Comparison of ENCODE assay signal across 8 mouse cellular contexts in the genomic region with DNA sequence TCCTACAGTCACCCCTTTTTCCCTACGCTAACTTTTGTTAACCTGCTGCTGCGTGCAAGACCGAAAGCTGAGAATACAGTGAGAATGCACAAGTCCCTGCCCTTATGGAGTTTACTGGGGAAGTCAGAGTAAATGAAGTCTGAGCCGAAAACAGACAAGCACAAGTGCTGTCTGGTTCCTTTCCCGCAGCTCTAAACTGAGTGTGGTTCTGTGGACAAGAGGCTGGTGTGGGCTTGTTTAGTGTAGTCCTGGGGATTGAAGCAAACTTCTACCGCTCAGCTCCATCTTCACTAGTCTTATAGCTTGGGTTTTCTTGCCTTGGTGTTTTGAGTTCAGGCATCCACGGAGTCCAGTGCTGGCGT. TPM values are rescaled to one million over a fixed set of nuclear protein-coding genes. Genes with fewer than 3 reads are reported as not detected.
DNase-seq lines count a peak whose midpoint lies in the region; ATAC-seq and TF ChIP-seq lines count a peak whose summit lies in the region.

No protein-coding gene starts in this region.

- peak overlapping the region; percentile 98 for H3K27ac ChIP-seq in heart, postnatal 0 days (ENCODE audit: low read depth)
- H3K27ac ChIP-seq in bone marrow, adult 2 months (ENCODE audit: control insufficient read depth, insufficient read depth, low read depth, low read length, poor library complexity): peak overlapping the region; percentile 80
- H3K27ac ChIP-seq in hindbrain, embryonic 13.5 days: peak overlapping the region; percentile 97
- peak overlapping the region; percentile 66 for H3K27ac ChIP-seq in midbrain, embryonic 13.5 days

- intact Hi-C loops in left cerebral cortex, postnatal 10 days (cut with DNase I): no loop called here

- no peaks in the 10 kb centered on the region for H3K36me3 ChIP-seq in heart, postnatal 0 days (replicated peaks; ENCODE audit: control insufficient read depth, insufficient read depth, low read length)
- H3K36me3 ChIP-seq in hindbrain, embryonic 13.5 days: no peaks in the 10 kb centered on the region
- no peaks in the 10 kb centered on the region for H3K36me3 ChIP-seq in midbrain, embryonic 13.5 days

- ATAC-seq in heart, postnatal 0 days (ENCODE audit: insufficient read depth, low read depth): no peak
- ATAC-seq in hindbrain, embryonic 13.5 days (ENCODE audit: low FRiP score): peak; percentile 29; the same call in 1 of the 2 replicates
- ATAC-seq in midbrain, embryonic 13.5 days: peak; percentile 28; the same call in 1 of the 2 replicates

- no peak for TF ChIP-seq CTCF in heart, postnatal 0 days (IDR thresholded peaks at IDR 0.05; ENCODE audit: low read depth)
- no peak for TF ChIP-seq CTCF in bone marrow, adult 2 months (IDR thresholded peaks at IDR 0.05; ENCODE audit: control insufficient read depth, insufficient read depth, low read length)

- H3K27me3 ChIP-seq in heart, postnatal 0 days (ENCODE audit: control insufficient read depth, insufficient read depth, low read length): no peaks in the 10 kb centered on the region
- no peaks in the 10 kb centered on the region for H3K27me3 ChIP-seq in hindbrain, embryonic 13.5 days
- no peaks in the 10 kb centered on the region for H3K27me3 ChIP-seq in midbrain, embryonic 13.5 days

- no peak for TF ChIP-seq POLR2A in bone marrow, adult 2 months (IDR thresholded peaks at IDR 0.05; ENCODE audit: borderline replicate concordance, control insufficient read depth, low read depth, low read length)

- H3K9me3 ChIP-seq in heart, postnatal 0 days (replicated peaks; ENCODE audit: control insufficient read depth, low read length): no peaks in the 10 kb centered on the region
- H3K9me3 ChIP-seq in hindbrain, embryonic 13.5 days: no peaks in the 10 kb centered on the region
- H3K9me3 ChIP-seq in midbrain, embryonic 13.5 days: no peaks in the 10 kb centered on the region

- WGBS in heart, postnatal 0 days: 37% methylated on average over 8 of the region's 8 CpGs
- 34% methylated on average over 8 of the region's 8 CpGs for WGBS in bone marrow, adult 2 months
- 42% methylated on average over 8 of the region's 8 CpGs for WGBS in hindbrain, embryonic 13.5 days
- WGBS in midbrain, embryonic 13.5 days: 41% methylated on average over 8 of the region's 8 CpGs

- DNase-seq in heart, postnatal 0 days (ENCODE audit: low spot score): no peak
- DNase-seq in heart, adult 11 months: no peak
- no peak for DNase-seq in right cerebral cortex, postnatal 10 days (ENCODE audit: low spot score in 2 of 2)
- no peak for DNase-seq in thymus, adult 18-20 months
- DNase-seq in left cerebral cortex, postnatal 10 days (ENCODE audit: extremely low spot score in 1 of 2, low spot score in 2 of 2): no peak

- H3K4me2 ChIP-seq in heart, postnatal 0 days (ENCODE audit: low read depth, low read length): peak overlapping the region; percentile 95
- H3K4me2 ChIP-seq in hindbrain, embryonic 13.5 days: peak overlapping the region; percentile 92
- H3K4me2 ChIP-seq in midbrain, embryonic 13.5 days (replicated peaks): peak overlapping the region; percentile 86

- peaks cover 17% of the 10 kb centered on the region for H3K4me1 ChIP-seq in heart, postnatal 0 days (ENCODE audit: control insufficient read depth, insufficient read depth)
- peaks cover 1% of the 10 kb centered on the region for H3K4me1 ChIP-seq in bone marrow, adult 2 months (ENCODE audit: control insufficient read depth, insufficient read depth, low read length)
- peaks cover 42% of the 10 kb centered on the region for H3K4me1 ChIP-seq in hindbrain, embryonic 13.5 days (replicated peaks)
- peaks cover 40% of the 10 kb centered on the region for H3K4me1 ChIP-seq in midbrain, embryonic 13.5 days (replicated peaks)

- H3K9ac ChIP-seq in heart, postnatal 0 days (replicated peaks; ENCODE audit: low read depth, low read length): peak overlapping the region; percentile 58
- peak overlapping the region; percentile 65 for H3K9ac ChIP-seq in hindbrain, embryonic 13.5 days
- peak overlapping the region; percentile 64 for H3K9ac ChIP-seq in midbrain, embryonic 13.5 days (replicated peaks)

- no peak for TF ChIP-seq EP300 in heart, postnatal 0 days (IDR thresholded peaks at IDR 0.05; ENCODE audit: low read depth)

- peak overlapping the region; percentile 100 for H3K4me3 ChIP-seq in heart, postnatal 0 days (ENCODE audit: low read depth, low read length)
- peak overlapping the region; percentile 71 for H3K4me3 ChIP-seq in bone marrow, adult 2 months (replicated peaks; ENCODE audit: control insufficient read depth, low read depth, low read length)
- H3K4me3 ChIP-seq in hindbrain, embryonic 13.5 days: peak overlapping the region; percentile 95
- H3K4me3 ChIP-seq in midbrain, embryonic 13.5 days (replicated peaks): peak overlapping the region; percentile 96

RNA-seq across cellular contexts. Expression of a gene that starts 0.4 kb away (rescaled TPM):
- 9.5 and 23.9 TPM in 2 replicates for total RNA-seq in heart, postnatal 0 days (2014; rRNA removed; ENCODE audit: low replicate concordance)
- polyA plus RNA-seq in heart, postnatal 0 days (2015; fragmentation: Nextera tagmentation; extraction: Ambion mirVana): 41.7 and 42.5 TPM in 2 replicates
- 20.6 and 36.0 TPM in 2 replicates for polyA plus RNA-seq in bone marrow, adult 2 months (2011; ENCODE audit: insufficient read depth, insufficient read length, low replicate concordance, missing spikeins)
- 109 and 113 TPM in 2 replicates for polyA plus RNA-seq in hindbrain, embryonic 13.5 days (2015; fragmentation: Nextera tagmentation; extraction: Ambion mirVana)
- 119 and 121 TPM in 2 replicates for polyA plus RNA-seq in midbrain, embryonic 13.5 days (2015; fragmentation: Nextera tagmentation; extraction: Ambion mirVana)
- total RNA-seq in left cerebral cortex, postnatal 10 days (2021): 10 to 100 TPM; 75.1 to 75.9 TPM

RNA-seq across cellular contexts. Expression of a gene that starts 18.5 kb away (rescaled TPM):
- 11.1 and 13.9 TPM in 2 replicates for total RNA-seq in heart, postnatal 0 days (2014; rRNA removed; ENCODE audit: low replicate concordance)
- polyA plus RNA-seq in heart, postnatal 0 days (2015; fragmentation: Nextera tagmentation; extraction: Ambion mirVana): 17.2 and 17.3 TPM in 2 replicates
- polyA plus RNA-seq in bone marrow, adult 2 months (2011; ENCODE audit: insufficient read depth, insufficient read length, low replicate concordance, missing spikeins): 42.2 and 54.4 TPM in 2 replicates
- 37.3 and 38.0 TPM in 2 replicates for polyA plus RNA-seq in hindbrain, embryonic 13.5 days (2015; fragmentation: Nextera tagmentation; extraction: Ambion mirVana)
- 40.3 TPM in 2 replicates for polyA plus RNA-seq in midbrain, embryonic 13.5 days (2015; fragmentation: Nextera tagmentation; extraction: Ambion mirVana)
- total RNA-seq in left cerebral cortex, postnatal 10 days (2021): 10 to 100 TPM; 34.9 to 40.6 TPM
